Mouse (Mus musculus): ENCODE results near the gene Ccndbp1.
"Not testable (repeated sequence)": the region's sequence is repeated elsewhere in the genome, so short reads cannot be mapped to it uniquely, and the experiment has no call there.

Ccndbp1 gene

GRCm38 (mm10) chr2:121003586-121003985 lies 4.6 kb upstream of the Ccndbp1 start:
- DNase-seq: no peak

GRCm38 (mm10) chr2:121004018-121004811 lies 4.0 kb upstream of the Ccndbp1 start:
- no peak for DNase-seq

- DNase-seq: no peak
These were observed 1.2 kb upstream of the Ccndbp1 start for GRCm38 (mm10) chr2:121006986-121007385.

- no peak for DNase-seq
These were observed 433 bp downstream of the Ccndbp1 start for GRCm38 (mm10) chr2:121008664-121009007.

- no peak for DNase-seq
These were observed 971 bp downstream of the Ccndbp1 start for GRCm38 (mm10) chr2:121009071-121009677.

GRCm38 (mm10) chr2:121012676-121013075 lies 4.5 kb downstream of the Ccndbp1 start:
- no peak for DNase-seq

- DNase-seq: no peak
These were observed 7.3 kb downstream of the Ccndbp1 start for GRCm38 (mm10) chr2:121015507-121015906.

- no peak for DNase-seq
These were observed 8.0 kb downstream of the Ccndbp1 start for GRCm38 (mm10) chr2:121016226-121016625.

- no peak for DNase-seq
These were observed 8.9 kb downstream of the Ccndbp1 start for GRCm38 (mm10) chr2:121017151-121017550.

GRCm38 (mm10) chr2:121022918-121023317 lies 14.7 kb downstream of the Ccndbp1 start:
- DNase-seq: no peak

- DNase-seq: no peak
These were observed 28.6 kb downstream of the Ccndbp1 start, which contains the start of gene Epb42 for GRCm38 (mm10) chr2:121036733-121037341. TSS of gene Epb42 (minus strand) at chr2:121037072.

GRCm38 (mm10) chr2:121038851-121039250 lies 30.6 kb downstream of the Ccndbp1 start:
- DNase-seq: not testable (repeated sequence)

- DNase-seq: no peak
These were observed 31.2 kb downstream of the Ccndbp1 start for GRCm38 (mm10) chr2:121039382-121039781.

GRCm38 (mm10) chr2:121041098-121041497 lies 32.9 kb downstream of the Ccndbp1 start:
- DNase-seq: peak in 1 of 2 experiments; percentile 4

GRCm38 (mm10) chr2:121045653-121046052 lies 37.5 kb downstream of the Ccndbp1 start:
- DNase-seq: no peak

- no peak for DNase-seq
These were observed 44.0 kb downstream of the Ccndbp1 start for GRCm38 (mm10) chr2:121052176-121052575.

GRCm38 (mm10) chr2:121054060-121054459 lies 45.9 kb downstream of the Ccndbp1 start:
- no peak for DNase-seq

- no peak for DNase-seq
These were observed 47.7 kb downstream of the Ccndbp1 start for GRCm38 (mm10) chr2:121055915-121056314.

GRCm38 (mm10) chr2:121057997-121058396 lies 49.8 kb downstream of the Ccndbp1 start:
- no peak for DNase-seq

GRCm38 (mm10) chr2:121061315-121061714 lies 53.1 kb downstream of the Ccndbp1 start:
- DNase-seq: no peak
